Mouse (Mus musculus) cerebellum, adult 9-11 months (tissue): ENCODE data around the gene Echdc2.

Experiments used
- DNase-seq: peaks from one replicate; pipeline ENCODE4 v3.0.0; 2022

Echdc2 gene

DNA sequence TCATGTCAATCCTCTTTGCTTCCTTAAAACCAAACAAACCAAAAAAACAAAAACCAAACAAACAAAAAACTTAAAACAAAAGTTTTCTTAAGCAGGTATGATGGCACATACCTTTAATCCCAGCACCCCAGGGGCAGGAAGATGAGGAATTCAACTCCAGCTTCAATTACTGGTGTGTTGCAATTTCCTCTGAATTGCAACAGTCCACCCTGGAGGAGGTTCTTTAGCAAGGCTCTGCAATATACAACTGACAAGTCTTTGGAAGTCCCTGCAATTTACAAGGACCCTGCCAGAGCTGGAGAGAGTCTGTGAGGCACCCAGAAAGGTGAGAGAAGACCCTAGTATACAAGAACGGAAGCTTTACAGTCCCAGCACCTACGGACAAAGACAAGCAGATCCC lies 47.8 kb downstream of the Echdc2 start:
- DNase-seq = no peak

DNA sequence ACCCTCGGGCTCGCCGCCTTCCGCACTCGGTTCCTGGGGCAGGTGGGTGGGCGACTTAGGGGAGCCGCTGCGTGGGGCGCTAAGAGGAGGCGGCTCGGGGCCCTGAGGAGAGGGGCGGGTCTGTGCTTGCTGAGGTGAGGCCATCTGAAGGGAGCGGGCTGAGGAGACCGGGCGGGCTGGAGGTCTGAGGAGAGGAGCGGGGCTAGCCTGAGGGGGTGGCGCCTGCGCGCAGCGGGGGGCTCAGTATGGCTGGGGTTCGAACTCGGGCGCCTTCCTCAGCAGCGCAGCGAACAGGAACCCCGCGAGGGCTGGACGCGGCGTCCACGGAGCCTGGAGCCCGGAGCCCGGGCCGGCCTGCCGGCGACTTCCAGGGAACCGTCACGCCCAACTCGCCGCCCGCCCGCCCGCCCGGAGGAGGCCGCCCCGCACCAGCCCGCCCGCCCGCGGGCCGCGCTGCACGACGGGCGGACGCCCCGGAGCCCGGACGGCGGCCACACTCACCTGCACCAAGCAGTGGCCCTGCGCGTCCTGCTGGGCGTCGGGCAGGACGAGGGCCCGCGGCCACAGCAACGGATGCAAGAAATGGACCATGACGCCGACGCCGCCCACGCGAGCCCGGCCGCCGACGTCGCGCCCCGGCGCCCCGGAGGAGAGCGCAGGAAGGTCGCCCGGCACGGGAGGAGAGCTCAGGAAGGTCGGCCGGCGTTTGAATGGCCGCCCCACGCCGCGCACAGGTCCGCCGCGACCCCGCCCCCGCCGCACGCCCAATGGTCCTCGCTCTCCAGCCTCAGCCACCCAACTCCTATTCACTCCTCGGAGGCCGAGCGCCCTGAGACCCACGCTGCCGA lies 52.3 kb downstream of the Echdc2 start, which contains the start of gene Zyg11a:
Gene Zyg11a, minus strand, starts transcription at position 717 of the 848 bp plus-strand sequence.
- DNase-seq = no peak

DNA sequence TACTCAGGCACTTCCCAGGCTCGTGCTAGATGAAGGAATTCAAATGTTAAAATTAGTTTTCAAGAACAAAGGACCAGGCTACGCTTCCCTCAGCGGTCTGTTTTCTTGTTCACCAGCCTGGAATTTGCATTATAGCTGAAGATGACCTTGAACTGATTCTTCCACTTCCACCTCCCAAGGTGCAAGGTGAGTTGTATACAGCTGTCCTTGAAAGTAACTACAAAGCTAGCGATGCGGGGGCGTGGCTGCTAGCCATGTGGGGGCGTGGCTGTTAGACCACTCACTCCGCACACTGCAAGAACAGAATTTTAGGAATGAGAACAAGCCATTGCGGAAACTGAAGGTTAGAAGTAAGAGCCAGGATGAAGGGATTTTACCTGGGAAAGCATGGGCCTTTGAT lies 53.8 kb downstream of the Echdc2 start:
- no peak for DNase-seq

DNA sequence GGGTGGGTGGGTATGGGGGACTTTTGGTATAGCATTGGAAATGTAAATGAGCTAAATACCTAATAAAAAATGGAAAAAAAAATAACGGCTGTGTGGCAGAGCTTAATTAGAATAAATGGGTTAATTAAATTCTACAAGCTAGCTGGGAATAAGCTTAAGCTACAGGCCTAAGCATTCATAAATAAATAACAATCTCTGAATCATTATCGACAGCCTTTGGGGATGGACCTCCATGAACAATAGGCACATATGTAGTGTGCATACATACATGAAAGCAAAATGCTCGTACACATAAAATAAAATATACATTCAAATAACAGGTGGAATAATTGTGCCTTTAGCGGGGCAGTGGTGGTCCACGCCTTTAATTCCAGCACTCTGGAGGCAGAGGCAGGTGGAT lies 57.3 kb downstream of the Echdc2 start:
- no peak for DNase-seq

- no peak for DNase-seq
These were observed 60.2 kb downstream of the Echdc2 start for GRCm38 (mm10) chr4:108225341-108225872.
